Comparison of ENCODE assay signal across 17 mouse cellular contexts in genomic region chr14:8444363-8444762, GRCm38 (mm10).
"Had no signal": no experiment of that assay in that cellular context is flagged by ENCODE, and none has a peak within 500 bp of the region (broad histone marks: within the 10 kb centered on the region; RNA-seq: fewer than 3 reads in every experiment).

No protein-coding gene starts in this region.

- H3K36me3 ChIP-seq: limb, embryonic 15.5 days; liver, embryonic 12.5 days; lung, embryonic 15.5 days; midbrain, embryonic 10.5 days; midbrain, embryonic 12.5 days; neural tube, embryonic 13.5 days; neural tube, embryonic 15.5 days had no signal

- H3K27ac ChIP-seq: liver, embryonic 12.5 days; liver, embryonic 14.5 days; lung, embryonic 15.5 days; midbrain, embryonic 10.5 days; midbrain, embryonic 12.5 days; neural tube, embryonic 13.5 days; neural tube, embryonic 15.5 days had no signal

- H3K4me1 ChIP-seq: limb, embryonic 15.5 days; lung, embryonic 15.5 days; midbrain, embryonic 10.5 days; midbrain, embryonic 12.5 days; neural tube, embryonic 13.5 days; neural tube, embryonic 15.5 days had no signal

- H3K9me3 ChIP-seq: limb, embryonic 15.5 days; liver, embryonic 12.5 days; lung, embryonic 15.5 days; midbrain, embryonic 10.5 days; midbrain, embryonic 12.5 days; neural tube, embryonic 13.5 days; neural tube, embryonic 15.5 days had no signal

- H3K9ac ChIP-seq: limb, embryonic 15.5 days; liver, embryonic 12.5 days; liver, embryonic 14.5 days; lung, embryonic 15.5 days; midbrain, embryonic 12.5 days; neural tube, embryonic 13.5 days; neural tube, embryonic 15.5 days had no signal

- H3K27me3 ChIP-seq: limb, embryonic 15.5 days; liver, embryonic 12.5 days; lung, embryonic 15.5 days; midbrain, embryonic 12.5 days; neural tube, embryonic 13.5 days; neural tube, embryonic 15.5 days had no signal

- DNase-seq: lung, postnatal 10 days; lung, postnatal 4 days; midbrain, embryonic 14.5 days; right cerebral cortex, postnatal 14 days; thymus, adult 2 months; thymus, postnatal 25 days; thymus, postnatal 4 days had no signal

- ATAC-seq: liver, embryonic 12.5 days; midbrain, embryonic 16.5 days had no signal

- H3K4me2 ChIP-seq: limb, embryonic 15.5 days; liver, embryonic 12.5 days; lung, embryonic 15.5 days; midbrain, embryonic 12.5 days; neural tube, embryonic 13.5 days; neural tube, embryonic 15.5 days had no signal

- H3K4me3 ChIP-seq: limb, embryonic 15.5 days; liver, embryonic 12.5 days; lung, embryonic 15.5 days; midbrain, embryonic 10.5 days; midbrain, embryonic 12.5 days; myocyte; neural tube, embryonic 13.5 days; neural tube, embryonic 15.5 days had no signal
